Mouse (Mus musculus) hindbrain, embryonic 11.5 days (tissue): ENCODE results near the gene Ces1f. TPM values are rescaled to one million over a fixed set of nuclear protein-coding genes. Genes with fewer than 3 reads are reported as not detected.

Experiments used
- ATAC-seq: fragments of 200-750 bp; cut with Nextera tagmentation; 2 replicates; pipeline ENCODE4 v1.8.0; 2017; ENCODE audit warnings: mild to moderate bottlenecking, moderate TSS enrichment, moderate library complexity; ENCODE audit not compliant: low FRiP score
- DNase-seq: peaks from one replicate; pipeline ENCODE4 v3.0.0-alpha.2; 2015; ENCODE audit warnings: low spot score
- H3K27ac ChIP-seq: fragments of 300-500 bp; sonication (generic); 2 replicates; pipeline ENCODE4 v1.5.1; 2014; ENCODE audit warnings: mild to moderate bottlenecking, low read depth, low read length
- H3K27me3 ChIP-seq: fragments of 300-500 bp; sonication (generic); 2 replicates; pipeline ENCODE4 v1.6.1; 2014; ENCODE audit warnings: mild to moderate bottlenecking, low read length, moderate library complexity, mixed read lengths; ENCODE audit not compliant: control insufficient read depth, insufficient read depth
- H3K36me3 ChIP-seq: fragments of 300-500 bp; sonication (generic); 2 replicates; pipeline ENCODE4 v1.6.1; 2014; ENCODE audit warnings: mild to moderate bottlenecking, low read length, moderate library complexity, mixed read lengths; ENCODE audit not compliant: control insufficient read depth, insufficient read depth
- H3K4me1 ChIP-seq: fragments of 300-500 bp; sonication (generic); replicated peaks from 2 replicates; pipeline ENCODE4 v1.6.1; 2014; ENCODE audit warnings: low read length, mixed read lengths; ENCODE audit not compliant: control insufficient read depth, insufficient read depth
- H3K4me2 ChIP-seq: fragments of 300-500 bp; sonication (generic); replicated peaks from 2 replicates; pipeline ENCODE4 v1.6.1; 2014; ENCODE audit warnings: mild to moderate bottlenecking, low read depth, low read length
- H3K4me3 ChIP-seq: fragments of 300-500 bp; sonication (generic); 2 replicates; pipeline ENCODE4 v1.5.1; 2014; ENCODE audit warnings: low read depth, low read length
- H3K9ac ChIP-seq: fragments of 300-500 bp; sonication (generic); 2 replicates; pipeline ENCODE4 v1.6.1; 2014; ENCODE audit warnings: low read depth, low read length
- H3K9me3 ChIP-seq: fragments of 300-500 bp; sonication (generic); 2 replicates; pipeline ENCODE4 v1.6.1; 2016; ENCODE audit warnings: low read length; ENCODE audit not compliant: control insufficient read depth
- WGBS: fragments of 180-500 bp; shearing (Covaris S2); extraction: QIAGEN DNeasy Blood & Tissue Kit; methylation state at CpG from one replicate; pipeline ENCODE4 v1.1.7; 2014; 5-methylcytosine and 5-hydroxymethylcytosine counted together
- polyA plus RNA-seq: library from polyadenylated mRNA; unstranded; fragments of >200 nt; fragmentation: Nextera tagmentation; extraction: Ambion mirVana; gene quantifications from 2 replicates; pipeline ENCODE4 v1.2.1, GENCODE M21; 2014

Gene Ces1f
- polyA plus RNA-seq, 1 experiment from 2014 or later: not detected

DNA sequence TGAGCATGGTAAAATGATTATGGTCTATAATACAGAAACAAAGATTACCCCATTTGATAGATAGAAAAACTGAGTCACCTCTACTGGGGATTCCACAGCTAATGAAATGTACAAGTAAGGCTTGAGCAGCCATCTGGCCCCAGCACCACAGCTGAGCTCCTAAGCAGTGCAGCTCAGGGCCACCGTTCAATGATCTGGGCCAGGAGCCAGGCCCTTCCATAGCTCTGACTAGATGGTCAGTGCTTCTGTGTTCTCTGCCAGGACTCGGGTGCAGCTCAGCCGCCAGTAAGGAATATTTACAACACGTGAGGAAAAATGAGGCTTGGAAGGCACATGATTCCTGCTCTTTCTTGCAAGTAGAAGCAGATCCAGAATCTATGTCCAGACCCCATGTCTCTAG lies 6.9 kb downstream of the Ces1f start:
- 93% methylated on average over 4 of the region's 4 CpGs for WGBS
- no peak overlapping the region for H3K27ac ChIP-seq
- no peaks in the 10 kb centered on the region for H3K27me3 ChIP-seq
- no peak overlapping the region for H3K9ac ChIP-seq
- no peaks in the 10 kb centered on the region for H3K4me1 ChIP-seq
- H3K4me2 ChIP-seq: no peak overlapping the region
- ATAC-seq (no peak), DNase-seq (no peak)
- no peak overlapping the region for H3K4me3 ChIP-seq
- no peaks in the 10 kb centered on the region for H3K36me3 ChIP-seq
- H3K9me3 ChIP-seq: no peaks in the 10 kb centered on the region

DNA sequence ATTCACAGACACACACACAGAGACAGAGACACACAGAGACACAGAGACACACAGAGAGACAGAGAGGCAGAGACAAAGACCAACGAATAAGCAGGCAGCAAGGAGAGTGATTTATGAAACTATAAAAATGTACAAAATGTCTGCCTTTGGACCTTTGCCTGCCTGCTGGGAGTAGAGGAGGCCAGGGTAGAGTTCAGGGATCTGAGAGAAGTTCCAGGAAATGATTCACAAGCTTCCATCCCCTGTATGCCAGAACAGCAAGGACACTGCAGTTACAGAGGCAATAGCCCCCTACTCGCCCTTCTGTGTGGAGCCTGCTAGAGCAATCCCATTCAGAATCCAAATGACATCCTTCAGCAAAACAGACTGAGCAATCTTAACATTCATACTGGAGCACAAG lies 18.1 kb downstream of the Ces1f start:
- DNase-seq: no peak
- no peaks in the 10 kb centered on the region for H3K36me3 ChIP-seq
- H3K27me3 ChIP-seq: no peaks in the 10 kb centered on the region
- no peak for ATAC-seq
- H3K4me3 ChIP-seq: no peak overlapping the region
- WGBS: 74% methylated on average over 2 of the region's 2 CpGs
- no peaks in the 10 kb centered on the region for H3K9me3 ChIP-seq
- H3K9ac ChIP-seq: no peak overlapping the region
- H3K4me1 ChIP-seq: no peaks in the 10 kb centered on the region
- H3K4me2 ChIP-seq: no peak overlapping the region
- no peak overlapping the region for H3K27ac ChIP-seq

DNA sequence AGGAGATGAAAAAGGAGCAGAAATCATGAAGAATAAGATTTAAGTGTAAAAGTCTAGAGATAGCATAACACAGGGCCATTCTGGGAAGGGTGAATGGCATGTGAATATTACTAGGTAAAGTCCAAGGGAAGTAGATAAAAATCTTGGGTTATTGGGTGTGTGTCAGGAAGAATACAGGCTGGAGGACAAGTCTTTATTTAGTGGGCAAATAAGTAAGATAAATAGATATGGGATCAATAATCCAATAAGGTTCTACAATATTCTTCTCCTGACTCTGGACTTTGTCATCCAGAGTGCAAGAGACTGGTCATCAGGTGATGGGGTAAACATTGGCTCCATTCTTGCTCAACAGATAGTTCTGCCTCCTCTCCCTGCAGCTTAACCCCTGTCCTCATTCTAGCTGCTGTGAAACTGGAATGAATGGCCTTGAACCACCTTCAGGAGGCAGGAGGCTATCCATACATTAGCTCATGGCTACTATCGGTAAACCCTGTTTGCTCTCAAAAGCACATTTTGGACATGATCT lies 27.1 kb downstream of the Ces1f start:
- no peak for ATAC-seq
- H3K9me3 ChIP-seq: no peaks in the 10 kb centered on the region
- 100% methylated on average over 1 of the region's 1 CpGs for WGBS
- no peak overlapping the region for H3K4me3 ChIP-seq
- no peak overlapping the region for H3K27ac ChIP-seq
- DNase-seq: no peak
- H3K4me1 ChIP-seq: no peaks in the 10 kb centered on the region
- H3K4me2 ChIP-seq: no peak overlapping the region
- no peak overlapping the region for H3K9ac ChIP-seq
- H3K36me3 ChIP-seq: no peaks in the 10 kb centered on the region
- no peaks in the 10 kb centered on the region for H3K27me3 ChIP-seq

DNA sequence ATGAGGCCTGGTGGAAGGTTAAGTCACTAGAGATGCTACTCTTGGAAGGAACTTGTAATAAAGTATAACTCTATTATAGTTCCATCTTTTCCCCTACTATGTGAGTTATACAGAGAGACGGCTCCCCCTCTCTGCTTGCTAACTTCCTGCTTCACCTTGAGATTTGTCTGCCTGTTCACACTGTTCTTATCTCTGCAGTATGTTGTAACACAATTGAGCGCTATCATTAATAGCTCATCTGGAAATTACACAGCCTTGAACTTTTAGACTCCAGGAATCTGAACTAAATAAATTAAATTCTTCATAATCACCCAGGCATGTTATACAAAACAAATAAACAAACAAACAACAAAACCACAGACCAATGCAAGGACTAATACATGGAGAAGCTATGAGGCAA lies 33.5 kb downstream of the Ces1f start:
- H3K9ac ChIP-seq: no peak overlapping the region
- H3K27ac ChIP-seq: no peak overlapping the region
- H3K36me3 ChIP-seq: no peaks in the 10 kb centered on the region
- H3K27me3 ChIP-seq: no peaks in the 10 kb centered on the region
- no peak overlapping the region for H3K4me3 ChIP-seq
- DNase-seq (no peak), ATAC-seq (no peak)
- no peaks in the 10 kb centered on the region for H3K4me1 ChIP-seq
- 96% methylated on average over 2 of the region's 2 CpGs for WGBS
- no peaks in the 10 kb centered on the region for H3K9me3 ChIP-seq
- no peak overlapping the region for H3K4me2 ChIP-seq

DNA sequence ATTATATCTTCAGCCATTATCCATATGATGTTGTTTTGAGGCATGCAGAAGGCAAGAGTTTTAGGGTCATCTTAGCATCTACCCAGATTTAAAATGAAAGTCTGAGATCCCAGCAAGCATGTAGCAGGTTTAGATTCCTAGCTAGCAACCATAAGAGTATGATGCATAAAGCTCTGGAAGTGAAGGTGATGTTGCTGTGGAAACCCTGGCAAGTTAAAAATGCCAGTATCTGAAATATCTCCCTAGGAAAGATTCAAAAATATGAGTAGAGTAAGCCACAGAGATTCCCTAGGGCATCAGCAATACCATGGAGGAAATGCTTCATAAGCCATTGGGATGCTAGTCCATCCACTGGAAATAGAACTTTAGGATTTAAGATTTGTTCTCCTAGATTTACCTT lies 39.7 kb downstream of the Ces1f start:
- no peaks in the 10 kb centered on the region for H3K27me3 ChIP-seq
- no peak overlapping the region for H3K4me2 ChIP-seq
- no peak for ATAC-seq
- no peaks in the 10 kb centered on the region for H3K4me1 ChIP-seq
- H3K9ac ChIP-seq: no peak overlapping the region
- no peak overlapping the region for H3K27ac ChIP-seq
- H3K36me3 ChIP-seq: no peaks in the 10 kb centered on the region
- no peaks in the 10 kb centered on the region for H3K9me3 ChIP-seq
- no peak overlapping the region for H3K4me3 ChIP-seq
- no peak for DNase-seq

DNA sequence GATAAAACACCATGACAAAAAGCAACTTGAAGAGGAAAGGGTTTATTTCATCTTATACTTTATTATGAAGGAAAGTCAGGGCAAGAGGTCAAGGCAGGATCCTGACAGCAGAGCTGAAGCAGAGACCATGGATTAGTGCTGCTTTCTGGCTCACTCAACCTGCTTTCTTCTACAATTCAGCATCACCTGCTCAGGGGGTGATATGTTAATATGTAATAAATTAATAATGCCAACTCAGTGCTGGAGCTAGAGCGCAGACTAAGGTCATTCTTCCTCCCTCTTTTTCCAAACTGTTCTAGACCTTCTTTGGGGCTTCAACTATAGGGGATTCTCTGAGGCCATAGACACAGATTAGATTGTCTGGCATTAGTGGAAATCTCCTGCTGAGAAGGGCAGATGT lies 43.9 kb downstream of the Ces1f start:
- Histone ChIP-seq H3K36me3 (no peaks in the 10 kb centered on the region), H3K4me3 (no peak overlapping the region), H3K9ac (no peak overlapping the region), H3K4me1 (no peaks in the 10 kb centered on the region), H3K27me3 (no peaks in the 10 kb centered on the region), H3K27ac (no peak overlapping the region), H3K9me3 (no peaks in the 10 kb centered on the region), H3K4me2 (no peak overlapping the region)
- 100% methylated on average over 1 of the region's 1 CpGs for WGBS
- ATAC-seq (no peak), DNase-seq (no peak)

DNA sequence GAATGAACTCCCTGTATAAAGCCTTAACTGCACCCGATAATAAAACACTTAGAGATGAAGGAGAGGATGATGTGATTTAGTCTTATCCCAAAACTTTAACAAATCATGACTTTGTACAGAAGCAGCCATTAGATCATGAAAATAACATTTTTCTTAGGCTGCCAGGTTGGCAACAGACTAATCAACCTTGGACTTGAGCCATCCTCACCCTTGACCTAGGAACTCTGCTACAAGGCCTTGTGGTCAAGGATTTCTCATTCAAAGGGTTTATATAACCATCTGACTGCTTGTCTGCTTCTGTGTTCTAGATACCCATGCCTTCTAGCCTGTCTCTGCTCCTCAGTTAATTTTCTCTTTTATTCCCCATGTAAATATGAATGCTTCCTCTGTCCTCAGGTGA lies 44.8 kb downstream of the Ces1f start:
- WGBS: 91% methylated on average over 1 of the region's 1 CpGs
- H3K4me2 ChIP-seq: no peak overlapping the region
- H3K27me3 ChIP-seq: no peaks in the 10 kb centered on the region
- no peak overlapping the region for H3K4me3 ChIP-seq
- H3K9ac ChIP-seq: no peak overlapping the region
- H3K9me3 ChIP-seq: no peaks in the 10 kb centered on the region
- DNase-seq: no peak
- H3K27ac ChIP-seq: no peak overlapping the region
- H3K36me3 ChIP-seq: no peaks in the 10 kb centered on the region
- no peaks in the 10 kb centered on the region for H3K4me1 ChIP-seq
- ATAC-seq: no peak

DNA sequence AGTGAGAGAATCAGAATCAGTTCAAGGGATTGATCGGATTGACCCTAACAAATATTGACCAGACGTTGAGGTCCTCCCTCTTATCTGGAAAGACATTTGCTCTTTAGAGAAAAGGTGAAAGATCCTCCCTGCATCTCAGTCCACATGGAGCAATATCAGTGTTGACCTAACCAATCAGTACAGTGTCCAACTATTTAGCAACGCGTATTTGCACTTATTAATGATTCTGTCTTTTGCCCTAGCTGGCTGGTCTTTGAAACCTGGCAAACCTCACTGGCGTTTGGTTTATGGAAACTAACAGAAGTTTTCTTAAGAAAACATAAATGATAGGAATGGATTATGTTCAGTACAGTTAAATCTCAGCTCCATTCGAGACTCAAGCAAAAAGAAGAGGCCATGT lies 45.5 kb downstream of the Ces1f start:
- H3K27me3 ChIP-seq: no peaks in the 10 kb centered on the region
- no peak overlapping the region for H3K9ac ChIP-seq
- no peaks in the 10 kb centered on the region for H3K9me3 ChIP-seq
- no peak overlapping the region for H3K4me3 ChIP-seq
- no peaks in the 10 kb centered on the region for H3K4me1 ChIP-seq
- ATAC-seq (no peak), DNase-seq (no peak)
- H3K27ac ChIP-seq: no peak overlapping the region
- WGBS: 88% methylated on average over 6 of the region's 6 CpGs
- no peaks in the 10 kb centered on the region for H3K36me3 ChIP-seq
- no peak overlapping the region for H3K4me2 ChIP-seq

DNA sequence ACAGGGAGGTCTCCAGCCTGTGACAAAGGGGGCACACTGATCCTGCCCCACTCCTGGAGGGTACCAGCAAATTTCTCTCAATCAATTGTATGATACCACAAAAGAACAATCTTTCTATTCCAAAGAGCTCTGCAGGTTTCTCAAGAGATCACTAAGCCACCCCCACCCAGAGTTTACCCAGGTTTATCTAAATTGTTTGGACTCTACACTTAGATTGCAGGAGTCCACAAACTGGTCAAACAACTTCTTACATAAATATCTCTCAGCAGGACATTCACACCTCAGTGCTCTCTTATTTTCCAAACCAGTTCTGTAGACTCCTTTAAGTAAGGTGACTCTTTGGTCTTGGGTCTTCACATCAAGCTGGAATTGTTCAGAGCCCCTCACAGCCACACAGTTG lies 50.1 kb downstream of the Ces1f start, which contains the start of gene Ces1e:
Gene Ces1e (minus strand): TSS at position 174 of the 400 bp plus-strand sequence.
- H3K27ac ChIP-seq: no peak within 1 kb of the TSS
- no peaks in the 10 kb centered on the region for H3K4me1 ChIP-seq
- no peak for DNase-seq
- ATAC-seq: no peak
- H3K9me3 ChIP-seq: no peaks in the 10 kb centered on the region
- no peaks in the 10 kb centered on the region for H3K36me3 ChIP-seq
- no peak within 1 kb of the TSS for H3K4me3 ChIP-seq
- H3K9ac ChIP-seq: no peak within 1 kb of the TSS
- H3K27me3 ChIP-seq: no peaks in the 10 kb centered on the region
- no peak within 1 kb of the TSS for H3K4me2 ChIP-seq
